Mouse (Mus musculus): Measurements from ENCODE around the gene C3.

C3 gene

GRCm38 (mm10) chr17:57182871-57183270 lies 45.1 kb downstream of the C3 start:
- no peaks in the 10 kb centered on the region for H3K27me3 ChIP-seq (ENCODE audit: control insufficient read depth, insufficient read depth, low read length, poor library complexity, severe bottlenecking)
- DNase-seq (ENCODE audit: low read depth, low spot score) = no peak
- no peaks in the 10 kb centered on the region for H3K36me3 ChIP-seq (ENCODE audit: control insufficient read depth, insufficient read depth, low read length, poor library complexity, severe bottlenecking)

- DNase-seq (ENCODE audit: low read depth, low spot score) = peak; percentile 58
- Histone ChIP-seq H3K36me3 (ENCODE audit: control insufficient read depth, insufficient read depth, low read length, poor library complexity, severe bottlenecking) (no peaks in the 10 kb centered on the region), H3K27me3 (ENCODE audit: control insufficient read depth, insufficient read depth, low read length, poor library complexity, severe bottlenecking) (no peaks in the 10 kb centered on the region)
These were observed 47.6 kb downstream of the C3 start for GRCm38 (mm10) chr17:57180363-57180762.

- no peaks in the 10 kb centered on the region for H3K27me3 ChIP-seq (ENCODE audit: control insufficient read depth, insufficient read depth, low read length, poor library complexity, severe bottlenecking)
- H3K36me3 ChIP-seq (ENCODE audit: control insufficient read depth, insufficient read depth, low read length, poor library complexity, severe bottlenecking) = no peaks in the 10 kb centered on the region
- DNase-seq (ENCODE audit: low read depth, low spot score) = no peak
These were observed 54.6 kb downstream of the C3 start for GRCm38 (mm10) chr17:57173351-57173750.

GRCm38 (mm10) chr17:57172378-57172777 lies 55.6 kb downstream of the C3 start:
- no peak for DNase-seq (ENCODE audit: low read depth, low spot score)
- H3K36me3 ChIP-seq (ENCODE audit: control insufficient read depth, insufficient read depth, low read length, poor library complexity, severe bottlenecking) = no peaks in the 10 kb centered on the region
- no peaks in the 10 kb centered on the region for H3K27me3 ChIP-seq (ENCODE audit: control insufficient read depth, insufficient read depth, low read length, poor library complexity, severe bottlenecking)

GRCm38 (mm10) chr17:57170616-57171260 lies 57.2 kb downstream of the C3 start:
- Histone ChIP-seq H3K27me3 (ENCODE audit: control insufficient read depth, insufficient read depth, low read length, poor library complexity, severe bottlenecking) (no peaks in the 10 kb centered on the region), H3K36me3 (ENCODE audit: control insufficient read depth, insufficient read depth, low read length, poor library complexity, severe bottlenecking) (no peaks in the 10 kb centered on the region)
- no peak for DNase-seq (ENCODE audit: low read depth, low spot score)

- Histone ChIP-seq H3K36me3 (ENCODE audit: control insufficient read depth, insufficient read depth, low read length, poor library complexity, severe bottlenecking) (no peaks in the 10 kb centered on the region), H3K27me3 (ENCODE audit: control insufficient read depth, insufficient read depth, low read length, poor library complexity, severe bottlenecking) (no peaks in the 10 kb centered on the region; the same call in 1 of the 2 replicates)
- DNase-seq (ENCODE audit: low read depth, low spot score) = peak; percentile 85
These were observed 60.8 kb downstream of the C3 start for GRCm38 (mm10) chr17:57166800-57167791.

Data from splenic B cell, adult 2 months (primary cell).